Mouse (Mus musculus): ENCODE results near the gene Gm20696.

Gene Gm20696

DNA sequence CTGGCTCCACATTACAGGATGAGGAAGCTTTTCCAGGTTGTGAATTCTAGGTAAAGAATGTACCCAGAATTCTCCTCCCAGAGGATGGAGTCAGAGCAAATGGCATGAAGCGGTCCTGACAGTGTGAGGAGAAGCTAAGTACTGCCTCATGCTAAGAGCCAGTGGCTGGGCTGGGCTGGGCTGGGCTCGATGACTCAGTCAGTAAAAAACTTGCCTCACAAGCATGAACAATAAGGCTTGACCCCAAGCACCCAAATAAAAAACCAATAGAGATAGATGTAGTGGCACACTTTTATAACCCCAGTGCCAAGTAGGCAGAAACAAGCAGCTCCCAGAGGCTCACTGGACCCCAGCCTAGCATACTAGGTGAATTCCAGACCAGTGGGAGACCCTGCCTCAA, 448.8 kb downstream of the Gm20696 start:
- no peak for DNase-seq (ENCODE audit: extremely low read depth, low read depth)

GRCm38 (mm10) chr6:99217155-99217554, 449.4 kb downstream of the Gm20696 start:
- no peak for DNase-seq (ENCODE audit: extremely low read depth, low read depth)

DNA sequence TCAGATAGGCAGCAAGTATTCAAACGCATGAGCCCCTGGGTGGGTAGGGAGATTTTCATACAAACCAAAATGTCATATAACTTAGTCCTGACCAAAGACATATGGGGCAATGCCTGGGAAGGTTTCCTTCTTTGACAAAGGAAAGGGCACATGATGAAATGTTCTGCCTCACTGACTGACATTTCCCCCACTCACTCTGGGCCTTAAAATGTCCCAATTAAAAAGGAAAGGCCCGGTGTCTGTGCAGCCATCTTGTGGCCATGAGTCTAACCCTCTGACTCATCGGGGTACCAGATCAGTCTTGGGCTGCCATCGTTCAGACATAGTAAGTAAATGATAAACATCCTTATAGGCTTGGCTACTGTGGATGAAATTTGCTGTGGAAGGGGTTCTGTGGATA, 454.1 kb downstream of the Gm20696 start:
- DNase-seq (ENCODE audit: extremely low read depth, low read depth) = no peak

GRCm38 (mm10) chr6:99211663-99212333, 454.8 kb downstream of the Gm20696 start:
- DNase-seq (ENCODE audit: extremely low read depth, low read depth) = no peak

GRCm38 (mm10) chr6:99210161-99210560, 456.4 kb downstream of the Gm20696 start:
- no peak for DNase-seq (ENCODE audit: extremely low read depth, low read depth)
